Mouse (Mus musculus): ENCODE measurements at regions not wholly inside any gene's neighbourhood (a gene's known extent, or its start where the extent isn't known, plus 50 kb on each side); places are given as distances from the start of the nearest gene placed in this dataset.

- H3K4me3 ChIP-seq, result no peak overlapping the region
- no peak overlapping the region for H3K4me2 ChIP-seq (replicated peaks)
- WGBS, result 87% methylated on average over 13 of the region's 13 CpGs
- no peaks in the 10 kb centered on the region for H3K27me3 ChIP-seq
- H3K27ac ChIP-seq (replicated peaks), result no peak overlapping the region
- H3K9me3 ChIP-seq, result no peaks in the 10 kb centered on the region
- H3K4me1 ChIP-seq, result no peaks in the 10 kb centered on the region
- H3K9ac ChIP-seq (replicated peaks), result no peak overlapping the region
- H3K36me3 ChIP-seq, result no peaks in the 10 kb centered on the region
- no peak for ATAC-seq (ENCODE audit: low FRiP score, low read depth)
Observed at GRCm38 (mm10) chr16:49616263-49616872, 82.7 kb upstream of the Ift57 start.

GRCm38 (mm10) chr16:49633502-49633901, 65.5 kb upstream of the Ift57 start:
- H3K4me2 ChIP-seq (replicated peaks), result no peak overlapping the region
- no peak overlapping the region for H3K27ac ChIP-seq (replicated peaks)
- H3K9me3 ChIP-seq, result no peaks in the 10 kb centered on the region
- H3K9ac ChIP-seq (replicated peaks), result no peak overlapping the region
- no peaks in the 10 kb centered on the region for H3K4me1 ChIP-seq
- ATAC-seq (ENCODE audit: low FRiP score, low read depth), result no peak
- H3K36me3 ChIP-seq, result no peaks in the 10 kb centered on the region
- no peaks in the 10 kb centered on the region for H3K27me3 ChIP-seq
- WGBS, result 90% methylated on average over 5 of the region's 5 CpGs
- H3K4me3 ChIP-seq, result no peak overlapping the region

- H3K9me3 ChIP-seq, result no peaks in the 10 kb centered on the region
- H3K27me3 ChIP-seq, result no peaks in the 10 kb centered on the region
- H3K27ac ChIP-seq (replicated peaks), result no peak overlapping the region
- no peaks in the 10 kb centered on the region for H3K36me3 ChIP-seq
- no peak overlapping the region for H3K4me3 ChIP-seq
- 94% methylated on average over 8 of the region's 8 CpGs for WGBS
- H3K4me2 ChIP-seq (replicated peaks), result no peak overlapping the region
- ATAC-seq (ENCODE audit: low FRiP score, low read depth), result no peak
- no peaks in the 10 kb centered on the region for H3K4me1 ChIP-seq
- H3K9ac ChIP-seq (replicated peaks), result no peak overlapping the region
Observed at GRCm38 (mm10) chr16:49635506-49635905, 63.5 kb upstream of the Ift57 start.

GRCm38 (mm10) chr16:49636467-49636866, 62.6 kb upstream of the Ift57 start:
- no peaks in the 10 kb centered on the region for H3K27me3 ChIP-seq
- H3K4me3 ChIP-seq, result no peak overlapping the region
- WGBS, result 92% methylated on average over 1 of the region's 1 CpGs
- no peak overlapping the region for H3K27ac ChIP-seq (replicated peaks)
- no peaks in the 10 kb centered on the region for H3K9me3 ChIP-seq
- no peaks in the 10 kb centered on the region for H3K4me1 ChIP-seq
- H3K4me2 ChIP-seq (replicated peaks), result no peak overlapping the region
- ATAC-seq (ENCODE audit: low FRiP score, low read depth), result no peak
- no peak overlapping the region for H3K9ac ChIP-seq (replicated peaks)
- H3K36me3 ChIP-seq, result no peaks in the 10 kb centered on the region

- Histone ChIP-seq H3K4me1 (no peaks in the 10 kb centered on the region), H3K27ac (replicated peaks) (no peak overlapping the region), H3K4me2 (replicated peaks) (no peak overlapping the region), H3K36me3 (no peaks in the 10 kb centered on the region), H3K4me3 (no peak overlapping the region), H3K9ac (replicated peaks) (no peak overlapping the region), H3K27me3 (no peaks in the 10 kb centered on the region), H3K9me3 (no peaks in the 10 kb centered on the region)
- no peak for ATAC-seq (ENCODE audit: low FRiP score, low read depth)
- 82% methylated on average over 1 of the region's 1 CpGs for WGBS
Observed at GRCm38 (mm10) chr16:49642696-49643095, 56.3 kb upstream of the Ift57 start.

DNA sequence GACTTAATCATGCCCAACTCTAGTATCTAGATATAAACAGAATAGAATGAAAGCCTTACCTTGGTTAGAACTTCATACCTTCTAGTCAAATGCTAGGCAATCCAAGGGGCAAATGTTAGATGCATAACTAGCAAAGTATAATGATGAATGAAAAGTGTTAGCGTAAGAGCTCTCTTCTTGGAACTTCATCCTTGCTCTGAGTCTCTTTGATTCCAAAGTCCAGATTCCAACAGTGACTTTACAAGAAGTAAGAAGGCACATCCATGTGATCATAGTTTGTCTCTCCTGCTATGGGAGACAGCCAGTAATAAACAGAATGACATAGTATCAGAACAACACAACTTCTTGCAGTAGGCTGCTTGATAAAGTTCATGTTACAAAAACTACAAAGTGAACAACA, 54.6 kb upstream of the Ift57 start:
- WGBS, result 94% methylated on average over 1 of the region's 1 CpGs
- no peak overlapping the region for H3K4me2 ChIP-seq (replicated peaks)
- no peaks in the 10 kb centered on the region for H3K36me3 ChIP-seq
- no peaks in the 10 kb centered on the region for H3K4me1 ChIP-seq
- ATAC-seq (ENCODE audit: low FRiP score, low read depth), result no peak
- no peak overlapping the region for H3K4me3 ChIP-seq
- no peak overlapping the region for H3K27ac ChIP-seq (replicated peaks)
- no peaks in the 10 kb centered on the region for H3K9me3 ChIP-seq
- H3K9ac ChIP-seq (replicated peaks), result no peak overlapping the region
- no peaks in the 10 kb centered on the region for H3K27me3 ChIP-seq

DNA sequence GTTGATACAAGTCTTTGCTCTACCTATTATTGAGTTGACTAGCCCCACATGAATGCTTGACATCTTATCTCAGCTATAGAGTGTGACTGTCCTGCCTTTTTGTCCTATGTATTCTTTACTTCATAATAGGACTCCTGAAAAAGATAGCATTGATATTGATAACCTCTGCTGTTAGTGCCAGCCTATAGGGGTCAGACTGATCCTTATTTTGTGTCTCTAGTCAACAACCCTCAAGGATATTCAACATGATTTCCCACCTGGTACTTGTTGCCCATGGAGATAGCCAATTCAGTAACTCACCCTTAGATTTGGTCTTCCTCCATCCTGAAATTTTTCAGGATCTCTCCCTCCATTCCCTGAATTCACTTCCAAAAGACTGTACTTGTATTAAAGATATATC, 52.6 kb upstream of the Ift57 start:
- H3K36me3 ChIP-seq, result no peaks in the 10 kb centered on the region
- ATAC-seq (ENCODE audit: low FRiP score, low read depth), result no peak
- no peaks in the 10 kb centered on the region for H3K27me3 ChIP-seq
- no peak overlapping the region for H3K4me2 ChIP-seq (replicated peaks)
- H3K9me3 ChIP-seq, result no peaks in the 10 kb centered on the region
- no peak overlapping the region for H3K9ac ChIP-seq (replicated peaks)
- H3K27ac ChIP-seq (replicated peaks), result no peak overlapping the region
- H3K4me1 ChIP-seq, result no peaks in the 10 kb centered on the region
- no peak overlapping the region for H3K4me3 ChIP-seq

Measured in midbrain, embryonic 12.5 days (tissue).